Comparison of ENCODE assay signal across 13 mouse cellular contexts in the genomic region with DNA sequence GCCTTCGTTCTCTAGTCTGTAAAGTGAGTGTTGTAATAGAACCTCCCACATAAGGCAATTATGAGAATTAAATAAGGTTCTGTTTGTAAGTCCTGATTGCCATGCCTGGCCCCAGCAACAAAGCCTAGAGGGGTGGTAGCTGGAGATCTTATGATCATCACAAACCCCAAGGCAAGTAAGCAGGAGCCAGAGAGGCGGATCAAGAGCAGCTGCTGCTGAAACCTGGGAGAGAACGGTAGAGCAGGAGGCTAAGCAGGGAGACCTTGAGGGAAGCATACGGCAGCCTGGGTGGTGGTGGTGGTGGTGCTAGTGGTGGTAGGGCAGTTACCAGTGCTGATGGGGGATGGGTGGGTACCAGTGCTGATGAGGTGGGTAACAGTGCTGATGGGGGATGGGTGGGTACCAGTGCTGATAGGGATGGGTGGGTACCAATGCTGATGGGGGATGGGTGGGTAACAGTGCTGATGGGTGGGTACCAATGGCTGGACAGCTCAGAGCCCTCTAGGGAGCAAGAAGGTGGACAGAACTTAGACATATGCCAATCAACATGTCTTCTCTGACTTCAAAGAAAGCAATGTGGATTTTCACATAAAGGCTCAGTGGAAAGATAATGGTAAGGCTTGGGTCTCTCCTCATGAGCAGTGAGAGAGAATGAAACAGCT. TPM values are rescaled to one million over a fixed set of nuclear protein-coding genes. Genes with fewer than 3 reads are reported as not detected.
DNase-seq lines count a peak whose midpoint lies in the region; ATAC-seq lines count a peak whose summit lies in the region.
"Had no signal": no experiment of that assay in that cellular context is flagged by ENCODE, and none has a peak within 500 bp of the region (broad histone marks: within the 10 kb centered on the region; RNA-seq: fewer than 3 reads in every experiment).

No protein-coding gene starts in this region.

- ATAC-seq in forebrain, embryonic 12.5 days (ENCODE audit: low FRiP score): peak; percentile 49; the same call in 1 of the 2 replicates
- ATAC-seq in kidney, embryonic 15.5 days (replicated peaks; ENCODE audit: low FRiP score): peak; percentile 60; the same call in 1 of the 2 replicates

- no peaks in the 10 kb centered on the region for H3K9me3 ChIP-seq in forebrain, embryonic 12.5 days
- H3K9me3 ChIP-seq in forebrain, embryonic 10.5 days: no peaks in the 10 kb centered on the region; the same call in 1 of the 2 replicates
- no peaks in the 10 kb centered on the region for H3K9me3 ChIP-seq in kidney, embryonic 15.5 days (replicated peaks)
- H3K9me3 ChIP-seq: heart, embryonic 13.5 days; midbrain, embryonic 12.5 days had no signal

- H3K4me3 ChIP-seq in forebrain, embryonic 12.5 days (replicated peaks): no peak overlapping the region
- no peak overlapping the region for H3K4me3 ChIP-seq in forebrain, embryonic 10.5 days
- no peak overlapping the region for H3K4me3 ChIP-seq in kidney, embryonic 15.5 days (replicated peaks)
- H3K4me3 ChIP-seq: heart, embryonic 13.5 days; midbrain, embryonic 12.5 days had no signal

- 75% methylated on average over 4 of the region's 4 CpGs for WGBS in forebrain, embryonic 12.5 days
- WGBS in forebrain, embryonic 10.5 days: 80% methylated on average over 4 of the region's 4 CpGs
- WGBS in kidney, embryonic 15.5 days: 73% methylated on average over 4 of the region's 4 CpGs

- peaks cover 4% of the 10 kb centered on the region; the same call in 1 of the 2 replicates for H3K27me3 ChIP-seq in forebrain, embryonic 12.5 days
- H3K27me3 ChIP-seq in forebrain, embryonic 10.5 days (ENCODE audit: poor library complexity, severe bottlenecking): no peaks in the 10 kb centered on the region
- 0 out of 2 replicates have a peak, but pooled peaks cover 4% of the 10 kb centered on the region for H3K27me3 ChIP-seq in kidney, embryonic 15.5 days
- H3K27me3 ChIP-seq: midbrain, embryonic 12.5 days had no signal

- H3K27ac ChIP-seq in forebrain, embryonic 12.5 days: no peak overlapping the region
- no peak overlapping the region for H3K27ac ChIP-seq in forebrain, embryonic 10.5 days
- H3K27ac ChIP-seq in kidney, embryonic 15.5 days: no peak overlapping the region
- H3K27ac ChIP-seq: heart, embryonic 13.5 days; hindbrain, postnatal 0 days; midbrain, embryonic 12.5 days had no signal

- H3K4me2 ChIP-seq in forebrain, embryonic 12.5 days: no peak overlapping the region
- no peak overlapping the region for H3K4me2 ChIP-seq in kidney, embryonic 15.5 days
- H3K4me2 ChIP-seq: heart, embryonic 13.5 days; midbrain, embryonic 12.5 days had no signal

- no peaks in the 10 kb centered on the region for H3K36me3 ChIP-seq in forebrain, embryonic 12.5 days (replicated peaks)
- H3K36me3 ChIP-seq in forebrain, embryonic 10.5 days (replicated peaks): no peaks in the 10 kb centered on the region
- no peaks in the 10 kb centered on the region for H3K36me3 ChIP-seq in kidney, embryonic 15.5 days
- H3K36me3 ChIP-seq: heart, embryonic 13.5 days; midbrain, embryonic 12.5 days had no signal

- DNase-seq in forebrain, embryonic 10.5 days (ENCODE audit: extremely low spot score, low spot score): no peak
- no peak for DNase-seq in kidney, postnatal 25 days
- DNase-seq in spleen, postnatal 10 days (ENCODE audit: low spot score in 2 of 2): peak; percentile 19 to 51
- DNase-seq in spleen, adult 18-20 months: no peak
- no peak for DNase-seq in retina, postnatal 1 day
- DNase-seq in retina, embryonic 14.5 days (ENCODE audit: low spot score): no peak
- DNase-seq: gastrocnemius, postnatal 25 days had no signal

- H3K9ac ChIP-seq in forebrain, embryonic 12.5 days: no peak overlapping the region
- no peak overlapping the region for H3K9ac ChIP-seq in kidney, embryonic 15.5 days
- H3K9ac ChIP-seq: heart, embryonic 13.5 days; midbrain, embryonic 12.5 days had no signal

- 0 out of 2 replicates have a peak, but pooled peaks cover 7% of the 10 kb centered on the region for H3K4me1 ChIP-seq in forebrain, embryonic 12.5 days
- peaks cover 8% of the 10 kb centered on the region for H3K4me1 ChIP-seq in forebrain, embryonic 10.5 days
- H3K4me1 ChIP-seq in kidney, embryonic 15.5 days: no peaks in the 10 kb centered on the region
- H3K4me1 ChIP-seq: midbrain, embryonic 12.5 days had no signal

RNA-seq across cellular contexts. Expression of a gene that starts 32.4 kb away (rescaled TPM):
- not detected in 2 replicates for polyA plus RNA-seq in forebrain, embryonic 12.5 days (2016; fragmentation: Nextera tagmentation; extraction: Ambion mirVana)
- polyA plus RNA-seq in forebrain, embryonic 10.5 days (2016; fragmentation: Nextera tagmentation; extraction: Ambion mirVana): not detected in 2 replicates
- not detected in 2 replicates for polyA plus RNA-seq in kidney, embryonic 15.5 days (2015; fragmentation: Nextera tagmentation; extraction: Ambion mirVana)
- polyA plus RNA-seq: heart, embryonic 13.5 days; kidney, adult 2 months; midbrain, embryonic 12.5 days had no signal

Comparison
In these comparisons a context has a peak if more than half of its experiments do, and no peak if none do; other contexts are left out.
1. DNase-seq: peak in spleen, postnatal 10 days (2 of 2); none in forebrain, embryonic 10.5 days (single experiment), kidney, postnatal 25 days (0 of 2), spleen, adult 18-20 months (0 of 2), retina, postnatal 1 day (single experiment) and retina, embryonic 14.5 days (single experiment).